Mouse (Mus musculus) cerebellum, adult 11 months (tissue): ENCODE data around the gene Glod4.

ENCODE experiments used
- DNase-seq: peaks from one replicate; pipeline ENCODE4 v3.0.0; 2022

The Glod4 gene

DNA sequence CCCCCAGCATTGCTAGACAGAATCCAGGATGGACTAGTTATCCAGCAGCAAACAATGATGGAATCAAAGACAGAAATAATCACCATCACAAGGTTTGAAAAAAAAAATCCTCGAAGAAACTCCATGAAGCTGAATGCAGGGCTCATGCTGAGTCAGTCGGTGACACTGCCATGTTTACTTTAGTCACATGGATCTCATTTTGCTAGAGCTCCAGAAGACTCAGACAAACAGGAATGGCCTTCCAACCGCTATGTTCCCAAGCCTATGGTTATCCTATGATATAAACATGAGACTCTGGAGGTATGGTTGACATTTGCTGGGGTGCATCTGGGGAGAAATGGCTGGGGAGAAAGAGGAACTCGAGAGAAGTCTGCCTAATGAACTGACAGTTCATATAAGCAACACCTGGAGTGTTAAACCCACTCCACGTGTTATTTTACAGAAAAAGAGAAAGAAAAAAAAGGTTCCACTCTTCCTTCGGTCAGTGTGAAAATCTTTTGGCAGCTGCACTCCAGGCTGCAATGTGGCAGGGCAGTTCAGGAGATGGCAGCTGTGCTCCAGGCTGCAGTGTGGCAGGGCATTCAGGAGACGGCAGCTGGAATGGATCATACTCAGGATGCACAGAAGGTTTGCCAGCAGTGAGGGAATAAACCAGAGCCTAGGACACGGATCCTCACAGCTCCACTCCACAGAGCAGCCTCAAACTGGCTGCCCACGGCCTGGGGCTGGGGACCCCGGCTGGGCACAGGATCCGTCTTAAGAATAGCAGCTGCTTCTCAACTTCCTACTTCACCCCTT lies 169.0 kb downstream of the Glod4 start:
- DNase-seq: no peak
